Mouse (Mus musculus) thymus, postnatal 25 days (tissue): ENCODE data around the gene Nfx1.

Experiments used
- DNase-seq: peaks from one replicate; pipeline ENCODE4 v3.0.0; 2022

The Nfx1 gene

DNA sequence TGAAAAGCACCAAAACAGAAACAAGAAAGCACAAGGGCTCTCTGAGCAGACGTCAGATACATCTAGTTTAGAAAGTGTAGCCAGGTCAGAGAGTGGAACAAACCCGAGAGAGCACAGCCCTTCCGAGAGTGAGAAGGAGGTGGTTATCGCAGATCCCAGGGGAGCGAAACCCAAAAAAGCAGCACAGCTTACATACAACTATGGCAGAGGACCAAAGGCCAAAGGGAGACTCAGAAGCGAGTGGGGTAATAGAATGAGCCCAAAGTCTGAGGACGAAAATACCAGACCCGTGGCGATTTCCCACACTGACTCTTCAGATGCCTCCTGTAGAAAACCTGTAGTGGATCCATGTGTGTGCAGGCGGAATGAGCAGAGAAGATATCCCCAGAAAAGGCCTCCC is 5.9 kb downstream of the Nfx1 start:
- DNase-seq, result no peak

DNA sequence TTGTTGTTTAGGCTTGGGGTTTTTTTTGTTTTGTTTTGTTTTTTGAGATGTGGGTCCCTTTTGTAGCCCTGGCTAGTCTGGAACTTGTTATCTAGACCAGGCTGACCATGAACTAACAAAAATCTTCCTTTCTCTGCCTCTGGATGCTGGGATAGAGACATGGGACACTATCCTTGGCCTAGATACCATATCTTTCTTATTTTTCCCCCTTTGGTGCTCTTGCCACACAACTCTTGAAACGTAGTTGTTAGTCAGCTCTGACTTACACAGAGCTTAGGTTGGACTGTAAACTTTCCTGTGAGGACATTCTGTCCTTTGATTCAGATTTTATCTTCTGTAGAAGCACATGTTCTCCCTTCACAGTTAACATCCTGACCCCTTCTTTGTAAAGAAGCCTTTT is 8.7 kb downstream of the Nfx1 start:
- DNase-seq, result no peak

DNA sequence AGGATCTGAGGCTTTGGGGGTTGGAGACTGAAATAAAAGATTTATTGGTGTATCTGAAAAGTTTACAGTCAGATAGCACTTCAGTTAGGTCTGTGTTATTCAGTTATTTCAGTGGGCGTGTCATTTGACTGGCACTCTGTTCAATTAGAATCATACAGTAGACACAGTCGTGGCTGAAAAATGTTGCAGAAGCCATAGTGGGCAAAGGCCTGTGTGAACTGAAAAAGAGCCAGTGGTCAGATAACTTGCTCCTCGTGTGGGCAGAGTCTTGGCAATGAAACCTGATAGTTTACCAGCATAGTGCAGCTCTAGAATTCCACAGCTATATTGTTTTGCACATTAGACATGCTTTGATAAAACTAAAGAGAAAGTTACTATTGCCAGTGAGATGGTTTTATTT is 11.8 kb downstream of the Nfx1 start:
- DNase-seq, result no peak

DNA sequence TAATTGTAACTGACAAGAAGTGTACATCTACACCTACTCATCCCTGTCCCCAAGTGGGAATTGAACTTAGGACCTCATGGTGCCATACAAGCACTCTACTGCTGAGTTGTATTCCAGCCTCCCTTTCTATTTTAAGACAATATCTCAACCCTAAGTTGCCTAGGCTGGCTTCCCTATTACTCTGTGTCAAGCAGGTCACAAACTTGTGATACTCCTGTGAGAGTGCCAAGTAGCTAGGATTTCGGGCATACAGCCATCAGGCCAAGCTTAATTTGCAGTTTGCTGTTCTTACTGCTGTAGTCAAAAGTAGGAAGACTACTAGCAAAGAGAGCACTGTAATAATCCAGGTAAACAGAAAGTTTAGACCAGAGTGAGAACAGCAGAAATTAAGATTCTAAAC is 13.0 kb downstream of the Nfx1 start:
- no peak for DNase-seq

DNA sequence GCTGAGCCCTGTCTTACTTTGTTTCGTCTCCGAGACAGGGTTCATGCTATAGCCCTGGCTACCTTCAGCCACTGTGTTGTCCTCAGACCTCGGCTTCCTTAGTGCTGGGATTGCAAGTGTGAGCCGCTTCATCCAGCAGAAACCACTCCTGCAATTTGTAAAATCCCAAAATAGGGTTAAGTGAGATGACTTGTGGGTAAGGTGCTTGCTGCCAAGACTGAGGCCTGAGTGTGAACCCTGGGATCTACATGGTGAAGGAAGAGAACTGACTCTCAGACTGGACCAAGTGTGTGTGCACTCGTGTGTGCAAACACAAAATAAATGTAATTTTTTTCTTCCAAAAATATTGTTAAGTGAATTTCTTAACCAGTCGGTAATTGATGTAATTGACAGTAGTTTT is 18.9 kb downstream of the Nfx1 start:
- DNase-seq, result no peak

DNA sequence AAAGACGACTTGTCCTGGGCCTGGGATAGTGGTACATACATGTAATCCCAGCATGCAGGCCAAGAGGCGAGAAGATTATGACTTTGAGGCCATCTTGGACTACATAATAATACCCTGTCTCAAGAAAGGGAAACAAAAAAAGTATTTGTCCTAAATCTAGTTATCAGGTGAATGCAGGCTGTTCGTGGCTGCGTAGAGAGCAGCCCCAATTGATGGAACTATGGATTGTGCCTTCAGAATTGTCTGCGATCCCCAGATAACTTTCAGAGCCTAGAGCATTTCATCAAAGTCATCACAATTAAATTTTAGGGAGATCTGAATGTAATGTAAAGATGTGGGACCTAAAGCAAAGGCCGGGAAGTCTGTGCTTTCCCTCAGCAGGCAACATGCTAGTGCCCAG is 25.6 kb downstream of the Nfx1 start:
- no peak for DNase-seq

DNA sequence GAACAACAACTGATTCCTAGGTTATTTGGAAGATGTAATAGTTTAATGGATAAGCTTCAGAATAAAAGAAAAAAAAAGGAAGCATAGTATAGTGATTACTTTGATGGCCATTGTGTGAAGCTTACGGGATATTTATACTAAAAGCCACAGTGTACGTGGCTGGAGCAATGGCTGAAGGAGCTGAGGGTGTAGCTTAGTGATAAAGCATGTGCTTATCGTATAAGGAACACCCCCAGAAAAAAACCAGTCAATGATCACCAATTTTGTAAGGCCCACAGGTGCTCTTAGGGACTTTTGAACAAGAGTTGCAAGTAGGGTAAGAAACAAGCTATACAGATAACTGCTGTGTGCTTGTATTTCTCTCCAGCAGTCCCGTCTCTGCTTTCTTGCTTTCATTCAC is 27.2 kb downstream of the Nfx1 start:
- no peak for DNase-seq

- DNase-seq, result no peak
These were observed 29.6 kb downstream of the Nfx1 start for GRCm38 (mm10) chr4:41000271-41000670.

DNA sequence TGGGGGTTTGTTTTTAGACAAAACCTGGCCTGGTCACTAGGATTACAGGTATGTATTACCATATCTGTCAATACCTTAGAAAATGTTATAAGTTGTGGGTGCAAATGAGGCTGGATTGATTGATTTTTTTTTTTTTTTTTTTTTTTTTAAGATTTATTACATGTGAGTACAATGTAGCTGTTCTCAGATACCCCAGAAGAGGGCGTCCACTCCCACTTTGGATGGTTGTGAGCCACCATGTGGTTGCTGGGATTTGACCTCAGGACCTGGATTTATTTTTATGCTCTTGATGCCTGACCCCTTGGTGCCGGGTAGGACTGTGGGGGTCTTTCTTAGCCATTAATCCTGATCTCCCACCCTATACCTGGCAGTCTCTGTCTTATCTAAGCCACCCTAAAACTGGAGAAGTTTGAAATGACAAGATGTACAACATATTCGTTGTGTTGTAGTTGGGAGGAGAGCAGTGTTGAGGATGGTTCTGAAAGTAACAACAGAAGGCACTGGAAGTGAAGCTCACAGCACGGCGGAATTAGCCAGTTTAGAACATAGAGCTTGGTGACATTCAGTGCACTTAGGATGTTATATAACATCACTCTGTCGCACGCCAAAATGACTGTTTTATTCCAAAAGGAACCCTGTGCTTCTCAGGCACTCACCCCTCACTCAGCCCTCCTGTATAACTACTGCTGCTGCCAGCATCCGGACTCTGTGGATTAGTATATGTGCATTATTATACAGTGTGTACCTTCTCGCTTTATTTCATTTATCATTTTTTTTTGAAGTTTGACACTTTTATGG is 30.3 kb downstream of the Nfx1 start:
- DNase-seq, result no peak

GRCm38 (mm10) chr4:41013351-41013750 is 42.6 kb downstream of the Nfx1 start:
- DNase-seq, result no peak

GRCm38 (mm10) chr4:41015798-41016197 is 45.1 kb downstream of the Nfx1 start:
- no peak for DNase-seq

- no peak for DNase-seq
These were observed 50.4 kb downstream of the Nfx1 start for GRCm38 (mm10) chr4:41021094-41021493.

- no peak for DNase-seq
These were observed 55.5 kb downstream of the Nfx1 start for GRCm38 (mm10) chr4:41026086-41026787.

DNA sequence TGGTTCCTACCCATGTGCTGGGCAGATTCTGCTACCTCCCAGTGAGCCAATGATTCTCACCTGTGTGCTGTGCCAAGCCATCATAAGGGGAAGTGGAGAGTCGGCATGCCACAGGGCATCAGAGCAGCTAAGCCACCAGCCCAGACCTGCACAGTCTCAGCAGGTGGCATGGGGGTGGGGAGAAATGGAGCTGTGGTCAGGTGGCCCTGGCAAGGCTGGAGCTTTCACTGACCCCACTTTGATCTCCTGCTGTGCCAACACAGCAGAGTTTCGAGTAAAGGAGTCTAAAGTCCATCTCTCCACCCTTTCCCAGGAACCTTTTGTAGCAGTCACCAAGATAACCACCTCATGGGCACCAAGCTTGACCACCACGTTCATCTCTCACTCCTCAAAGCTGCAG is 57.2 kb downstream of the Nfx1 start:
- no peak for DNase-seq

DNA sequence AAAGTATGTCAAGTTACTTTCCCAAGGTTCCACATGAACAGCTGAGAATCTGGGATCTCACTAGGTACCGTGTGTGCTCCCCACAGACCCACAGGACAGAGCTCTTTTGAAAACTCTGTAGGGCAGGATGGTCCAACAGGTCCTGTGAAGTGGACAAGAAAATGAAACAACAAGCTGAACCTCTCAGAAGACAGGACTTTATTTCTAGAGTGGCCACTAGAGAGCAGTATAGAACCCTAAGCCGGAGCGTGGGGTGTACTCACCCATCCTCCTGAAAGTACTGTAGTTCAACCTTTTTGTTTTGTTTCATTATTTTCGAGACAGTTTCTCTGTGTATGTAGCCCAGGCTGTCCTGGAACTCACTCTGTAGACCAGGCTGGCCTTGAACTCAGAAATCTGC is 57.6 kb downstream of the Nfx1 start:
- no peak for DNase-seq

GRCm38 (mm10) chr4:41029372-41029771 is 58.7 kb downstream of the Nfx1 start:
- no peak for DNase-seq

- no peak for DNase-seq
These were observed 60.5 kb downstream of the Nfx1 start for GRCm38 (mm10) chr4:41031242-41031641.

DNA sequence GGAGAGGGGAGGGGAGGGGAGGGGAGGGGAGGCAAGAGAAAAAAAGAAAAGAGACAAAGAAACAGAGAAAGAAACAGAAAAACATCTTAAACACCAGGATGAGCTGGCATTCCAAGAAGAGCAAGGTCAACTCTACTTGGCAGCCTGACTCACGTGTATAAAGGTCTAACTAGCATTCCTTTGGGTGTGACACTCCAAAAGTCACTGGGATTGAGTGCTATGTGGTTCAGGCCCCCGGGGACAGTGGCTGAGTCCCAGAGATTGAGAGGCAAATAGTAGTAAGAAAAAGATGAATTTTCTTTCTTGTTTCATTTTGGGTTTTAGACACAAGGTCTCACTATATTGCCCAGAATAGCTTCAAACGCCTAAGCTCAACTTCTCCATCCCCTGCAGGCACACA is 67.2 kb downstream of the Nfx1 start:
- no peak for DNase-seq

DNA sequence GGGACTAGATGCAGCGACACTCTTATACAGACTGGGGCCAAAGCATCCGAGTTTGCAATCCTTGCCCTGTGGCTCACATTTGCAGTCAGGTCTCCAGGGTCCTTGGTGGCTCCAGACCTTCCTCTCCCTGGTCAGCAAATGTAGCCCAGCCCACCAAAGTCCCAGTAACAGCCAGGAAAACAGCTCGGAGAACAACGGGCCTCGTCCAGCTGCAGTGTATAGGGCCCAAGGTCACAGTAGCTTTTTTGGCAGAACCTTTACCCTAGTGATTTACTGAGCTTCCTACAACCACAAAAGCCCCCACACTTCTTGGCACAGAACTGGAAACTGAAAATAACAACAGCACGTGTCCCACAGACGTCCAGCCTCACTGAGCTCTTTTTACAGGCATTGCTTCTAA is 70.3 kb downstream of the Nfx1 start:
- DNase-seq, result no peak

DNA sequence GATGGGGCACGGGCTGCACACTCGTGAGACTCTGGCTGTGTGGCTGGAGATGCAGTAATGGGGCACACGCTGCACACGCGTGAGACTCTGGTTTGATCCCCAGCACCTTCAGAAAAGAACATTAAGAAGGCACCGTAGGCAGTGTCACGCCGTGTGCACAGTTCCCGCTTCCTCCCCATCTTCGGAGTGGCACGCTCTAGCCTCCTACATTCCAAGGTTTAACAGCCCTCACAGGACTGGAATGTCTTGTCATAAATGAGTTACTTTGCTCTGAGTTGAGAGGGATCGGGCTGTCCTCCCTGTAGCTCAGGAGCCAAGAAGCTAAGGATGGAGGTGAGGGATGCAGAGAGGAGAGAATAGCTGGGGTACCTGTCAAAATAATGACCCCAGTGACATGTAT is 72.2 kb downstream of the Nfx1 start:
- DNase-seq, result no peak

GRCm38 (mm10) chr4:41043961-41044360 is 73.3 kb downstream of the Nfx1 start:
- no peak for DNase-seq

DNA sequence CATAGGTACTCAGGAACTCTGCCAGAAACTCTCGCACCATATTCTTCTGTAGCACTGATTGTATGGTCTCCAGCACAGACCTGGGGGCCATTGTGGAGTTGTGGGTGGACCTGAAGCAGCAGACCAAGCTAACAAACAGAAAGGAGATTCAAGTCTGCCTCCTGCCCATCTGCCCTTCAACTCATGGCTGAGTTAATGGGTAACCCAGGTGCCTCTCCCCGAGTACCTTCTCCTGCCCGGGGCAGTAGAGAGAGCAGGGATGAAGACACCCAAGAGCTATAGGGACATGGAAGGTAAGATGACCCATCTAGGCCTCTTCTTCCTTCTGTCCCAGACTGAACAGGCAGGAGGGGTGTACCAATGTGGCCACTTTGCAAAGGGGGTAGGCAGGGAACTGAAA is 74.6 kb downstream of the Nfx1 start:
- DNase-seq, result no peak

GRCm38 (mm10) chr4:41046254-41046795 is 75.6 kb downstream of the Nfx1 start:
- DNase-seq, result no peak

GRCm38 (mm10) chr4:41047524-41048271 is 77.0 kb downstream of the Nfx1 start, which contains the start of gene Aqp7:
TSS of gene Aqp7 (minus strand) at chr4:41048139.
- no peak for DNase-seq
